Mouse (Mus musculus) embryonic facial prominence, embryonic 12.5 days (tissue): ENCODE data around the gene Angptl3. TPM values are rescaled to one million over a fixed set of nuclear protein-coding genes. Genes with fewer than 3 reads are reported as not detected.

Experiments used
- ATAC-seq: fragments of 200-750 bp; cut with Nextera tagmentation; 2 replicates; pipeline ENCODE4 v1.8.0; 2017; ENCODE audit not compliant: insufficient number of reproducible peaks, insufficient read depth, low FRiP score, low TSS enrichment
- H3K27ac ChIP-seq: fragments of 300-500 bp; sonication (generic); 2 replicates; pipeline ENCODE4 v1.5.1; 2016; ENCODE audit warnings: mild to moderate bottlenecking
- H3K27me3 ChIP-seq: fragments of 300-500 bp; sonication (generic); 2 replicates; pipeline ENCODE4 v1.6.1; 2016; ENCODE audit warnings: mild to moderate bottlenecking, moderate library complexity
- H3K36me3 ChIP-seq: fragments of 300-500 bp; sonication (generic); 2 replicates; pipeline ENCODE4 v1.6.1; 2016; ENCODE audit warnings: mild to moderate bottlenecking
- H3K4me1 ChIP-seq: fragments of 300-500 bp; sonication (generic); 2 replicates; pipeline ENCODE4 v1.6.1; 2016
- H3K4me2 ChIP-seq: fragments of 300-500 bp; sonication (generic); replicated peaks from 2 replicates; pipeline ENCODE4 v1.6.1; 2016; ENCODE audit warnings: mild to moderate bottlenecking, moderate library complexity
- H3K4me3 ChIP-seq: fragments of 300-500 bp; sonication (generic); 2 replicates; pipeline ENCODE4 v1.5.1; 2016; ENCODE audit warnings: mild to moderate bottlenecking
- H3K9ac ChIP-seq: fragments of 300-500 bp; sonication (generic); 2 replicates; pipeline ENCODE4 v1.6.1; 2016; ENCODE audit warnings: mild to moderate bottlenecking, moderate library complexity
- H3K9me3 ChIP-seq: fragments of 300-500 bp; sonication (generic); 2 replicates; pipeline ENCODE4 v1.6.1; 2016; ENCODE audit warnings: mild to moderate bottlenecking, moderate library complexity
- WGBS: fragments of 180-500 bp; shearing (Covaris S2); methylation state at CpG from one replicate; pipeline ENCODE4 v1.1.7; 2016; 5-methylcytosine and 5-hydroxymethylcytosine counted together
- polyA plus RNA-seq: library from polyadenylated mRNA; unstranded; fragments of >200 nt; fragmentation: Nextera tagmentation; extraction: Ambion mirVana; gene quantifications from 2 replicates; pipeline ENCODE4 v1.2.1, GENCODE M21; 2016

Gene Angptl3
- polyA plus RNA-seq, result 1.4 and 1.5 TPM in 2 replicates

DNA sequence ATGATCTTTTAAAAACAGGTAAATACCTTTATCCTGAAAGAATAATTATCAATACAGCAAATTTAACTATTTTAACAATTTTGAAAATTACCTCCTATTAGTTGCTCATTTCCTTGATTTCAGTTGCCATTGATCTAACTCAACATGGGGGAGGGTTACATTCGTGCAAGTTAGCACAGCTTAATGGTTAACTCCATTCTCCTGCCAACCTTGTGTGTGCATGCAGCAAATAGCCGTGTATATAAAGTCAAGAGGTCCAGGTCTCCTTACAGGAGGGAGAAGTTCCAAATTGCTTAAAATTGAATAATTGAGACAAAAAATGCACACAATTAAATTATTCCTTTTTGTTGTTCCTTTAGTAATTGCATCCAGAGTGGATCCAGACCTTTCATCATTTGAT is at the start of gene Angptl3:
TSS of gene Angptl3 (plus strand) at position 269 of the 400 bp plus-strand sequence.
- no peak for ATAC-seq
- Histone ChIP-seq H3K27me3 (no peaks in the 10 kb centered on the region), H3K4me3 (no peak within 1 kb of the TSS), H3K27ac (no peak within 1 kb of the TSS), H3K4me2 (no peak within 1 kb of the TSS), H3K9ac (no peak within 1 kb of the TSS), H3K36me3 (no peaks in the 10 kb centered on the region), H3K4me1 (no peaks in the 10 kb centered on the region), H3K9me3 (no peaks in the 10 kb centered on the region)
- WGBS, result 63% methylated on average over 2 of the region's 2 CpGs

DNA sequence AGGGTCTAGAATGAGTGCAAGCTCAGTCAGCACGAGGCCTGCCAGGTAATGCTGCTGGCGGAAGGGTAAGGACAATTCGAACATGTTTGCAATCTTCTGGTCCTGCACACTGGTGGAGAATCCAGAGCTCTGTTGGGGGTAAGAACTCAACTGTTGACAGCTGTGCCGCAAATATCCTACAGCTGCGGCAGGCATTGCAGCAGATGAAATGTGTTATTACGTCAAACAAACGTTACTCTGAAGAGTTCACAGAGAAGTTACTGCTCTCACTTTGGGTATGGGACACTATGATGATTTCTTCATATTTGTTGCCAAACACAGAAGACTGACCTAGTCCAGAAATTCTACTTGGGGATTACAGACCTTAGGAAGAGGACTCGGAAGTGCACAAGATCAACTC is 46.1 kb upstream of the Angptl3 start:
- no peak for ATAC-seq
- Histone ChIP-seq H3K4me1 (0 out of 2 replicates have a peak, but pooled peaks cover 3% of the 10 kb centered on the region), H3K27me3 (no peaks in the 10 kb centered on the region), H3K36me3 (peaks cover 35% of the 10 kb centered on the region), H3K9ac (no peak overlapping the region), H3K4me3 (no peak overlapping the region), H3K4me2 (no peak overlapping the region), H3K9me3 (no peaks in the 10 kb centered on the region), H3K27ac (no peak overlapping the region)
- WGBS, result 82% methylated on average over 8 of the region's 8 CpGs

DNA sequence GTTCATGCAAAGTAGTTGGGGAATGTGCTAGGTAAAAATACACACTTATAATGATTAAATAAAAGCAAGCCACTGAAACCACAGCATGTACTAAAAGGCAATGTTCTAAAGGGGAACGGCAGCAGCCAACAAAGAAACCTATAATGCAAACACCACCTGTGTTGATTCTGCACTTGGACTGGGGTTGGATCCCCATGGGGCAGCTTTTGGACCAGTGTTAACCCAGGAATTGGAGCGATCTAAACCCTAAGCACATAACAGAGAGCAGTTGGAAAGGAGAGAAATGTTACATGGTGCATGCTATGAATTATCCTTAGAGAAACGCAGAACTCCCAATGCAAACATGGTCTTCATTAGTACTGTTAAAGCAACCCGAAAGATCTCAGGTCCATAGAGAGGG is 37.3 kb upstream of the Angptl3 start:
- ATAC-seq, result no peak
- Histone ChIP-seq H3K9ac (no peak overlapping the region), H3K4me3 (no peak overlapping the region), H3K4me2 (no peak overlapping the region), H3K27ac (no peak overlapping the region), H3K27me3 (no peaks in the 10 kb centered on the region), H3K4me1 (no peaks in the 10 kb centered on the region), H3K36me3 (peaks cover 19% of the 10 kb centered on the region), H3K9me3 (no peaks in the 10 kb centered on the region)
- 64% methylated on average over 4 of the region's 4 CpGs for WGBS

DNA sequence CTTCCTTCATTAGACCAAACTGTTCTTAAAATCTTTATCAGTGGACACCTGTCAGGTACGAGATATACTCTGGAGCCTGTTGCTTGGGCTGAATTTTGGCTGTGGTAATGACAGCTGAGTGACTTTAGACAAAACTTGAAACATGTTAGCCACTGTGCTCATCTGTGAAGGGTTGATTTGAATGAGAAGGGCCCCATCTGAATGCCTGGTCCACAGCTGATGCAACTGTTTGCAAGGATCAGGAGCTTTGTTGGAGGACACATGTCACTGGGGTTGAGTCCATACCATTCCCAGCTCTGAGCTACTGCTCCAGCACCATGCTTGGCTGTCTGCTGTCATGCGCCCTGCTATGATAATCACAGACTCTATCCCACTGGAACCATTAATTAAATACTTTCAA is 25.2 kb upstream of the Angptl3 start:
- Histone ChIP-seq H3K27me3 (no peaks in the 10 kb centered on the region), H3K4me1 (no peaks in the 10 kb centered on the region), H3K27ac (no peak overlapping the region), H3K4me3 (no peak overlapping the region), H3K4me2 (no peak overlapping the region), H3K36me3 (peaks cover 18% of the 10 kb centered on the region), H3K9me3 (no peaks in the 10 kb centered on the region), H3K9ac (no peak overlapping the region)
- ATAC-seq, result no peak
- WGBS, result 94% methylated on average over 2 of the region's 2 CpGs

DNA sequence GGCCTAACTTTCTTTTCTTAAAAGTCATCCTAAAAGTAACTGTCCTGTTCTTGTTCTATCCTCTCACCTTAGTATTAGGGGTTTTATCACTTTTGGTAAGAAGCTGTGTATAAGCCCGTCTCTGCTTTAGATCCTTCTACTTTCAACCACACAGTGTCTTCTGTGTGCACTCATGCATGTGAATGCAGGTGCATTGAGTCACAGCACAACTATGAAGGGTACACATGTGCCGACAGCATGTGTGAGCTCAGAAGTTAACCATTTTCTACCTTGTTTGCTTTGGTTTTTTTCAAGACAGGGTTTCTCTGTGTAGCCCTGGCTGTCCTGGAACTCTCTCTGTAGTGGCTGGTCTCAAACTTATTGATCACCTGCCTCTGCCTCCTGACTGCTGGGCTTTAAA is 24.4 kb upstream of the Angptl3 start:
- no peak overlapping the region for H3K27ac ChIP-seq
- H3K4me1 ChIP-seq, result no peaks in the 10 kb centered on the region
- H3K4me3 ChIP-seq, result no peak overlapping the region
- H3K27me3 ChIP-seq, result no peaks in the 10 kb centered on the region
- H3K36me3 ChIP-seq, result peaks cover 24% of the 10 kb centered on the region
- 70% methylated on average over 2 of the region's 2 CpGs for WGBS
- H3K9me3 ChIP-seq, result no peaks in the 10 kb centered on the region
- no peak overlapping the region for H3K4me2 ChIP-seq
- no peak for ATAC-seq
- no peak overlapping the region for H3K9ac ChIP-seq

DNA sequence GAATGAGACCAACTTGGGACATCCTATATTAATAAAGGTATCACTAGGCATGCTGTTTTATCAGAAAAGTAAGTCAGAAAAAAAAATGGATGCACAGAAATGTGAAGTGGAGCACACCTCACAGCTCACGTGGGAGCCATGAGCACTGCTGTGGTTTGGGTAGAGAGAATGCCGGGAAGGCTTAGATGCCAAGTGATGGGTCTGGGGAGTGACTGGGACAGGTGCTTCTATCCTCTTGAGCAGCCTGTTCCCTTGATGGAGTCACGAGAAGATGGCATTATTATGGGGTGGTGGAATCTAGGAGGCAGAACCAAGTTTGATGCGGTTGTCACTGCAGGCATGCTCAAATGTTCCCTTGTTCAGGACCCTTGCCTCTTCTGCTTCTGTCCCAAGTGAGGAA is 19.7 kb upstream of the Angptl3 start:
- Histone ChIP-seq H3K9me3 (no peaks in the 10 kb centered on the region), H3K4me2 (no peak overlapping the region), H3K4me3 (no peak overlapping the region), H3K9ac (no peak overlapping the region), H3K36me3 (peaks cover 44% of the 10 kb centered on the region), H3K4me1 (no peaks in the 10 kb centered on the region), H3K27ac (no peak overlapping the region), H3K27me3 (no peaks in the 10 kb centered on the region)
- 90% methylated on average over 4 of the region's 4 CpGs for WGBS
- ATAC-seq, result no peak

DNA sequence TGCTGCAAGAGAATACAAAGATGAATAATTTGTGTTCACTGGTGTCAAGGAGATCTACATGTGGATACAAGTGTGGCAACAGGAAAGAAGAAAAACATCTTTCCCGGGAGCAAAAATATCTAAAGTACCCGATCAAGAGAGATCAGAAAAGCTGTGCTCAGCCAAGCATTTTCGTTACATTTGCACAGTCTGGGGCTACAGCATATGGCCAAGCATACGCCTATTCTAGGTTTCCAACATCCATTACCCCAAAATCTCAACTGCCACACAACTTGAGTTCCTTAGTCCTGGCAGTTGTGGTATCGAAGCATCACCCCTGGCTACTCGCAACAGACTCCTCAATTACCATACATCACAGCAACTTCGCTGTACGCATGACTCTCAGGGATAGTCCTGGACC is 8.5 kb upstream of the Angptl3 start:
- Histone ChIP-seq H3K36me3 (0 out of 2 replicates have a peak, but pooled peaks cover 10% of the 10 kb centered on the region), H3K4me3 (no peak overlapping the region), H3K27ac (no peak overlapping the region), H3K9me3 (no peaks in the 10 kb centered on the region), H3K27me3 (no peaks in the 10 kb centered on the region), H3K4me2 (no peak overlapping the region), H3K9ac (no peak overlapping the region), H3K4me1 (no peaks in the 10 kb centered on the region)
- ATAC-seq, result no peak
- 95% methylated on average over 8 of the region's 8 CpGs for WGBS

DNA sequence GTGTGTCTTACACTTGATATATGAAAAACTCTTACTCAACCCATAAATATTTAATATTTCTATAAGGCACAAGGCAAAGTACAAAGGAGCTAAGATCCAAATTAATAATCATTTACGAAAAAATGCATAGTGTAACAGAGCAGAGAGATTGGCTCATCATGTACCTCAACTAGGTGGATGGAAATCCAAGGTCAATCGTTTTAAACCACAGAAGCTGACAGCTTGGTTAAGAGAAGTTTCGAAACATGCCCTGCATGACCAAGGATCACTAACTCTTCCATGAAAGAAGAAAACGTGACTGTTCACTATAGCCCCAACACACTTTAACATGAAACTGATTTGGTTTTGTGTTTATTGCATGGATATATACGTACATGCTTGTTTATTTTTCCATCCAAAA is 2.4 kb upstream of the Angptl3 start:
- WGBS, result 87% methylated on average over 5 of the region's 5 CpGs
- no peaks in the 10 kb centered on the region for H3K27me3 ChIP-seq
- no peak overlapping the region for H3K4me3 ChIP-seq
- no peak overlapping the region for H3K4me2 ChIP-seq
- no peaks in the 10 kb centered on the region for H3K4me1 ChIP-seq
- H3K9me3 ChIP-seq, result no peaks in the 10 kb centered on the region
- no peak overlapping the region for H3K9ac ChIP-seq
- H3K27ac ChIP-seq, result no peak overlapping the region
- ATAC-seq, result no peak
- H3K36me3 ChIP-seq, result 0 out of 2 replicates have a peak, but pooled peaks cover 4% of the 10 kb centered on the region

DNA sequence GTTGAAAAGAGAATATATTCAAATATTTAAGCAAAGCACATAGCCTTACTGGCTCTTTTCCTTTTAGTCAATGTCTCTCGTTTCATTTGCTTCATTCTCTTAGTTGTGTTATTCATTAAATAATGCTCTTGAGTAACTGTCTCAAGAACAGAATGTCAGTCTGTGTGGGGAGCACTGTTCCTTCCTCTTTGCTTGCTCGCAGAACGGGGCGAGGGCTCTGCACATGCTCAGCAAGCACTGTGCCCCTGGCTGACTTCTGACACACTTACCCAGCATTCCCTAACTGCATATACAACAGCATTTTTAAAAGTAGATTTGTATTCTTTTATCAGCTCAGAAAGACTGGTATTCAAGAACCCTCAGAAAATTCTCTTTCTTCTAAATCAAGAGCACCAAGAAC is 2.2 kb downstream of the Angptl3 start:
- Histone ChIP-seq H3K27me3 (no peaks in the 10 kb centered on the region), H3K9ac (no peak overlapping the region), H3K4me1 (no peaks in the 10 kb centered on the region), H3K4me2 (no peak overlapping the region), H3K4me3 (no peak overlapping the region), H3K27ac (no peak overlapping the region), H3K9me3 (no peaks in the 10 kb centered on the region), H3K36me3 (no peaks in the 10 kb centered on the region)
- 85% methylated on average over 4 of the region's 4 CpGs for WGBS
- no peak for ATAC-seq

DNA sequence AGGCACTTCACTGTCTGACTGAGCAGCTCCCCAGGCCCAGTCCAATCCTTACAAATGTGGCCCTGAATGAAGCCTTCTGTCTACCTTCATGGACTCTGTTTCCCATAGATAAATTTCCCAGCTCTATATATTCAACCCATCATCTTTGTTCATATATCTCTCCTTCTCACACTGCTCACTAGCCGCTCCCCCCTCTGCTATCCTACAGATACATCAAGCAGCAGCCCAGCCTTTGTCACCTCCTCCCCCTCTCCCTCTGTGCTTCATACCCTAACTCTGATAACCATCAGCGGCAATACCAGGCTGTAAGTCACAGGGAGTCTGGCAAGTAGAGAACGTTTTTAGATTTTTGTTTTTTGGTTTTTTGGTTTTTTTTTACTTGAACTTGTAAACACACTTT is 14.1 kb downstream of the Angptl3 start:
- 83% methylated on average over 3 of the region's 3 CpGs for WGBS
- H3K36me3 ChIP-seq, result peaks cover 48% of the 10 kb centered on the region

DNA sequence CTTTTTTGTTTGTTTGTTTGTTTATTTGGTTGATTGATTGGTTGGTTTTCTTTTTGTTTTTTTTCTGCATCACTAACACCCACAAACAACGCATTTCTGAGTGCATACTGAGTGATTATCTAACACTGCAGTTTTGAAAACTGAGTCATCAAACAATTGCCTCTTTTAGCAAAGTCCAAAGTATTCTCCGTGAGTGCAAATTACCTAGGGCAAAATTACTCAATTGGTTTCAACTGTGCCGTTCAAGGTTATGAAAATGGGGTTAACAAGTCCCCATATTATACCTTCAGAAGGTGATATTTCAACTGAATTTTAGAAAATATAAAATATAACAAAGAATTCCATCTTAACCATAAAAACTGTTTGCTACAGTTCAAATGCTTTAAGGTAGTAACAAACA is 15.7 kb downstream of the Angptl3 start:
- H3K27me3 ChIP-seq, result no peaks in the 10 kb centered on the region
- H3K4me1 ChIP-seq, result no peaks in the 10 kb centered on the region
- ATAC-seq, result no peak
- no peak overlapping the region for H3K4me3 ChIP-seq
- H3K9ac ChIP-seq, result no peak overlapping the region
- 48% methylated on average over 3 of the region's 3 CpGs for WGBS
- peaks cover 4% of the 10 kb centered on the region; the same call in 1 of the 2 replicates for H3K9me3 ChIP-seq
- H3K36me3 ChIP-seq, result peaks cover 41% of the 10 kb centered on the region
- H3K4me2 ChIP-seq, result no peak overlapping the region
- H3K27ac ChIP-seq, result no peak overlapping the region

More for the DNA sequence above, 14.1 kb downstream of the Angptl3 start:
- Histone ChIP-seq H3K9me3 (peaks cover 4% of the 10 kb centered on the region; the same call in 1 of the 2 replicates), H3K4me3 (no peak overlapping the region), H3K4me2 (no peak overlapping the region), H3K27ac (no peak overlapping the region), H3K9ac (no peak overlapping the region), H3K27me3 (no peaks in the 10 kb centered on the region), H3K4me1 (no peaks in the 10 kb centered on the region)
- ATAC-seq, result no peak

DNA sequence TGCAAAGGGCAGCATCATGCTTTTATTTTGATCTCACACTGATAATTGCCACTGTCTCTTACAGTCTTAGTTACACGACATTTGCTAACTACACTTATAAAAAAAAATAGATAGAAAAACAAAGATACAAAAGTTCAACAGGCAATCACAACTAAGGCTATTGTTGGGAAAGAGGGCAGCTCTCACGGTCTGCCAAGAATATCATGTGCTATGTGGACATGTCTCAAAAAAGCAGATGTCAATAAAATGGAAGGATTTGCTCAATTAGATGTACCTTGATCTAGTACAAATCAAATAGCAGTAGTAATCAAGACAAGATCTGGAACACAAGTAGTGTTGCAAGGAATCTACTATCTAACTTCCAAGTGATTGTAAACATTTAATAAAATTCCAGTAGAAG is 17.8 kb downstream of the Angptl3 start:
- Histone ChIP-seq H3K4me2 (no peak overlapping the region), H3K4me3 (no peak overlapping the region), H3K9me3 (no peaks in the 10 kb centered on the region), H3K27me3 (no peaks in the 10 kb centered on the region), H3K36me3 (peaks cover 27% of the 10 kb centered on the region), H3K27ac (no peak overlapping the region), H3K4me1 (no peaks in the 10 kb centered on the region), H3K9ac (no peak overlapping the region)
- no peak for ATAC-seq
- WGBS, result 84% methylated on average over 2 of the region's 2 CpGs

DNA sequence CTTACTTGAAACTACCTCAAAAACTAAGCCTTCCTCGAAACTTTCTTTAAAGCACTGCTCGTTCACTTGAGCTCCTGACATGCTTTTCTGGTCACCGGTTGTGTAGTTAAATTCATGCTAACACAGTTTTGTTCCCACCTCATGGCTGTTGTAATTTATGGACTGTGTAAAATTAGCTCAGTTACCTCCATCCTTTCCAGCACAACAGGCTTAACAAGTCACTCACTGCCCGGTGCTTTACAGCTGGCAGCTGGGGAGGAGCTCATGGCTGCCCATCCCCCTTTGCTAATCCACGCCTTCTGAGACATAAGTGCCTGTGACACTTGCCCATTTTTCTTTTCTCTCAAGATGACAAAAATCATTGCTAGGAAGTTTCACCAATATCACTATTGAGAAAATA is 33.8 kb downstream of the Angptl3 start:
- Histone ChIP-seq H3K4me1 (no peaks in the 10 kb centered on the region), H3K27me3 (no peaks in the 10 kb centered on the region), H3K36me3 (peaks cover 35% of the 10 kb centered on the region), H3K9me3 (no peaks in the 10 kb centered on the region), H3K4me3 (no peak overlapping the region), H3K4me2 (no peak overlapping the region), H3K9ac (no peak overlapping the region), H3K27ac (no peak overlapping the region)
- WGBS, result 72% methylated on average over 5 of the region's 5 CpGs
- ATAC-seq, result no peak
